Mouse (Mus musculus) bone marrow macrophage, adult 2 months (primary cell): ENCODE data around the gene Actb.

ENCODE experiments used
- CTCF ChIP-seq: IDR thresholded peaks from 2 replicates; pipeline ENCODE4 v1.5.1; 2012; ENCODE audit warnings: low read depth, mild to moderate bottlenecking, low read length, moderate library complexity
- POLR2A ChIP-seq: IDR thresholded peaks from 2 replicates; pipeline ENCODE4 v1.6.1; 2012; ENCODE audit warnings: mild to moderate bottlenecking, low read depth, low read length, borderline replicate concordance

DNA sequence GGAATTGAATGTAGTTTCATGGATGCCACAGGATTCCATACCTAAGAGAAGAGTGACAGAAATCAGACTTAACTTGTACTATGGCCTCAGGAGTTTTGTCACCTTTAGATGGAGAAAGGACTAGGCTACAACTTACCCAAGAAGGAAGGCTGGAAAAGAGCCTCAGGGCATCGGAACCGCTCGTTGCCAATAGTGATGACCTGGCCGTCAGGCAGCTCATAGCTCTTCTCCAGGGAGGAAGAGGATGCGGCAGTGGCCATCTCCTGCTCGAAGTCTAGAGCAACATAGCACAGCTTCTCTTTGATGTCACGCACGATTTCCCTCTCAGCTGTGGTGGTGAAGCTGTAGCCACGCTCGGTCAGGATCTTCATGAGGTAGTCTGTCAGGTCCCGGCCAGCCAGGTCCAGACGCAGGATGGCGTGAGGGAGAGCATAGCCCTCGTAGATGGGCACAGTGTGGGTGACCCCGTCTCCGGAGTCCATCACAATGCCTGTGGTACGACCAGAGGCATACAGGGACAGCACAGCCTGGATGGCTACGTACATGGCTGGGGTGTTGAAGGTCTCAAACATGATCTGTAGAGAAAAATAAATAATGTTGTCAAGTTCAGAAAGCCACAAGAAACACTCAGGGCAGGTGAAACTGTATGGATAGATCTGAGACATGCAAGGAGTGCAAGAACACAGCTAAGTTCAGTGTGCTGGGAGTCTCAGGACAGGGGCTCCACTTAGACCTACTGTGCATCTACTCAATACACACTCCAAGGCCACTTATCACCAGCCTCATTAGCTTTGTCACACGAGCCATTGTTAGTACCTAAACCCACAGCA is 2.1 kb downstream of the Actb start:
- TF ChIP-seq CTCF (no peak), POLR2A (no peak)
